ENCODE assay signal across 9 mouse cellular contexts in the genomic region with DNA sequence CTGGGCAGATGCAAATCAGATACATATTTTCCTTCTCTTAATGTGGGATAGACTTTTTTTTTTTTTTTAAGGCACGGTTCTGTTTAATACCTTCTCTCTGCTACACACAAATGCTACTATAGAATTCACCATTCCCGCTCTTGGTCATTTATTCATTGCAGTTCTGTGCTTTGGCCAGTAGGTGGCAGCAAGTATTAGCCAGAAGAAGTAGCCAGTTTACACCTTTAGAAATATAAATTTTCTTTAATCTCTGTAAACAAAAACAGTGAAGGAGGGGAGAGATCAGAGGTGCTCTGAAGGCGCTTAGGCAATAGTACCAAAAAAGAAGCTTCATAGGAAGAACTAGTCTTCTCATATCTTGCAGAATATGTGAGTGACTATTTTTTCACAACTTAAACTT. TPM values are rescaled to one million over a fixed set of nuclear protein-coding genes. Genes with fewer than 3 reads are reported as not detected.
A peak's percentile ranks its signal among the peaks of the same experiment; 100 is the strongest.
DNase-seq lines count a peak whose midpoint lies in the region; ATAC-seq and TF ChIP-seq lines count a peak whose summit lies in the region.
"Had no signal": no experiment of that assay in that cellular context is flagged by ENCODE, and none has a peak within 500 bp of the region (broad histone marks: within the 10 kb centered on the region; RNA-seq: fewer than 3 reads in every experiment).

No protein-coding gene starts in this region.

- H3K27ac ChIP-seq in gastrocnemius, adult 2 months: no peak overlapping the region

- intact Hi-C loops in gastrocnemius, adult 2 months (cut with DNase I): no loop called here

- DNase-seq in gastrocnemius, adult 2 months: no peak
- DNase-seq in gastrocnemius, postnatal 25 days: no peak
- DNase-seq in urinary bladder, postnatal 25 days (ENCODE audit: low spot score): peak; percentile 40
- DNase-seq in urinary bladder, adult 2 months (ENCODE audit: low spot score): no peak
- peak; percentile 45 to 54 for DNase-seq in cerebellum, postnatal 36 days
- DNase-seq in kidney, postnatal 14 days: peak; percentile 47
- DNase-seq in gastrocnemius, adult 8-10 months (ENCODE audit: low spot score in 2 of 2): no peak

- ATAC-seq in monocyte, adult 5-6 weeks (replicated peaks; ENCODE audit: insufficient number of reproducible peaks, low FRiP score, low TSS enrichment, poor library complexity, severe bottlenecking): peak; percentile 73; the same call in 1 of the 2 replicates

- peak; percentile 86 for TF ChIP-seq CTCF in gastrocnemius, adult 2 months (IDR thresholded peaks at IDR 0.05)

- H3K4me3 ChIP-seq in gastrocnemius, adult 2 months: no peak overlapping the region
- H3K4me3 ChIP-seq: myocyte had no signal

RNA-seq across cellular contexts. Expression of a gene that starts 22.0 kb away (rescaled TPM):
- total RNA-seq in gastrocnemius, adult 2 months (2021): 10 to 100 TPM; 22.5 to 26.2 TPM
- total RNA-seq in gastrocnemius, postnatal 25 days (2021): 10 to 100 TPM; 15.1 to 19.7 TPM
- 25.8 and 27.5 TPM in 2 replicates for polyA plus RNA-seq in urinary bladder, adult 2 months (2012; rRNA removed)
- total RNA-seq in monocyte, adult 5-6 weeks (2017): 48.0 to 86.5 TPM (median 52.3 TPM) in 3 replicates
- 10 to 100 TPM; 23.9 to 36.7 (median 27.1) TPM for total RNA-seq in gastrocnemius, adult 8-10 months (2022)

Comparison
In these comparisons a context has a peak if more than half of its experiments do, and no peak if none do; other contexts are left out.
1. DNase-seq: peak in urinary bladder, postnatal 25 days (single experiment), cerebellum, postnatal 36 days (2 of 2) and kidney, postnatal 14 days (single experiment); none in gastrocnemius, adult 2 months (single experiment), gastrocnemius, postnatal 25 days (single experiment), urinary bladder, adult 2 months (single experiment) and gastrocnemius, adult 8-10 months (0 of 2).